Mouse (Mus musculus) E14TG2a.4 (cell line): ENCODE measurements around the gene Myod1.

Experiments used
- CTCF ChIP-seq: conservative IDR thresholded peaks from 2 replicates; pipeline ENCODE4 v1.5.1; 2014; ENCODE audit warnings: low read length
- NANOG ChIP-seq: IDR thresholded peaks from 2 replicates; pipeline ENCODE4 v1.6.1; 2014; ENCODE audit warnings: borderline replicate concordance, low read length, mixed read lengths
- POU5F1 ChIP-seq: IDR thresholded peaks from 2 replicates; pipeline ENCODE4 v1.6.1; 2014; ENCODE audit warnings: low read length, borderline replicate concordance

DNA sequence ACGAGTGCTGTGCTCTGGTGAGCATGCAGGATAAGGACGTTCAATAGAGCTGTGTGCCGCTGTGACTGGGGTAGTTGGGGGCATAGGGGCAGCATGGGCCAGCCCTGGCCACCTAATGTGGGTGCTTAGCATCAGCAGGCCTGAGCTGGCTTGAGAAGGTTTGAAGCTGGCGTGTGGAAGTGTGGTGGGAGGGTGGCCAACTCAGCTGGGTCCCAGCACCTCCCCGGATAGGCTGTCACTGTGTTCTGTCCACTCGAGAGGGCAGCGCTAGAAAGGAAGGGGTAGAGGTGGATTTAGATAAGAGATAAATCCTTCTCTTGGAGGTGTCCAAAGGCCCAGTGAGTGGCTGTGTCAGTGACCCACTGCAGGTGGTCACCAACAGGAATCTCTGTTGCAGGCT, 41.2 kb downstream of the Myod1 start:
- TF ChIP-seq CTCF: no peak
- TF ChIP-seq POU5F1: no peak
- no peak for TF ChIP-seq NANOG
